Mouse (Mus musculus) midbrain, postnatal 0 days (tissue): ENCODE results near the gene Susd1. TPM values are rescaled to one million over a fixed set of nuclear protein-coding genes. Genes with fewer than 3 reads are reported as not detected.

ENCODE experiments used
- ATAC-seq: fragments of 200-750 bp; cut with Nextera tagmentation; 2 replicates; pipeline ENCODE4 v1.8.0; 2017; ENCODE audit warnings: moderate number of reproducible peaks, mild to moderate bottlenecking, moderate TSS enrichment, moderate library complexity; ENCODE audit not compliant: low FRiP score
- DNase-seq: peaks from one replicate; pipeline ENCODE4 v3.0.0-alpha.2; 2015; ENCODE audit warnings: low spot score
- H3K27ac ChIP-seq: fragments of 300-500 bp; sonication (generic); 2 replicates; pipeline ENCODE4 v1.5.1; 2014; ENCODE audit warnings: low read depth, mild to moderate bottlenecking, low read length, mixed read lengths
- H3K27me3 ChIP-seq: fragments of 300-500 bp; sonication (generic); 2 replicates; pipeline ENCODE4 v1.6.1; 2014; ENCODE audit warnings: low read length, control low read depth, mixed read lengths; ENCODE audit not compliant: insufficient read depth
- H3K36me3 ChIP-seq: fragments of 300-500 bp; sonication (generic); 2 replicates; pipeline ENCODE4 v1.6.1; 2014; ENCODE audit warnings: low read length, control low read depth, mixed read lengths; ENCODE audit not compliant: insufficient read depth
- H3K4me1 ChIP-seq: fragments of 300-500 bp; sonication (generic); 2 replicates; pipeline ENCODE4 v1.6.1; 2014; ENCODE audit warnings: mild to moderate bottlenecking, control low read depth, antibody characterized with exemption, low read length, mixed read lengths; ENCODE audit not compliant: insufficient read depth
- H3K4me2 ChIP-seq: fragments of 300-500 bp; sonication (generic); 2 replicates; pipeline ENCODE4 v1.6.1; 2014; ENCODE audit warnings: low read depth, mild to moderate bottlenecking, low read length, mixed read lengths; ENCODE audit not compliant: poor library complexity, severe bottlenecking
- H3K4me3 ChIP-seq: fragments of 300-500 bp; sonication (generic); 2 replicates; pipeline ENCODE4 v1.5.1; 2014; ENCODE audit warnings: low read depth, mild to moderate bottlenecking, low read length, moderate library complexity
- H3K9ac ChIP-seq: fragments of 300-500 bp; sonication (generic); replicated peaks from 2 replicates; pipeline ENCODE4 v1.6.1; 2014; ENCODE audit warnings: mild to moderate bottlenecking, low read length, moderate library complexity, mixed read lengths; ENCODE audit not compliant: poor library complexity, severe bottlenecking
- H3K9me3 ChIP-seq: fragments of 300-500 bp; sonication (generic); 2 replicates; pipeline ENCODE4 v1.6.1; 2016; ENCODE audit warnings: low read length, control low read depth
- CTCF ChIP-seq: IDR thresholded peaks from 2 replicates; pipeline ENCODE4 v1.5.1; 2016; ENCODE audit warnings: antibody characterized with exemption, mild to moderate bottlenecking
- WGBS: fragments of 180-500 bp; shearing (Covaris S2); extraction: QIAGEN DNeasy Blood & Tissue Kit; methylation state at CpG from one replicate; pipeline ENCODE4 v1.1.7; 2014; 5-methylcytosine and 5-hydroxymethylcytosine counted together
- polyA plus RNA-seq: library from polyadenylated mRNA; unstranded; fragments of >200 nt; fragmentation: Nextera tagmentation; extraction: Ambion mirVana; gene quantifications from 2 replicates; pipeline ENCODE4 v1.2.1, GENCODE M21; 2015
- total RNA-seq: library from RNA; depleted of rRNA; stranded (reverse); fragments of >200 nt; gene quantifications from 2 replicates; pipeline ENCODE4 v1.2.3, GENCODE M21; 2014

Gene Susd1
- total and polyA plus RNA-seq, 2 experiments from 2014 or later, result 2.0 to 8.9 TPM

GRCm38 (mm10) chr4:59330961-59331604 lies 107.3 kb downstream of the Susd1 start:
- H3K27me3 ChIP-seq, result no peaks in the 10 kb centered on the region
- TF ChIP-seq CTCF, result no peak
- H3K4me3 ChIP-seq, result no peak overlapping the region
- H3K36me3 ChIP-seq, result no peaks in the 10 kb centered on the region
- no peak for ATAC-seq
- H3K9ac ChIP-seq, result no peak overlapping the region
- WGBS, result 35% methylated on average over 10 of the region's 10 CpGs
- H3K9me3 ChIP-seq, result no peaks in the 10 kb centered on the region
- H3K4me2 ChIP-seq, result no peak overlapping the region
- H3K4me1 ChIP-seq, result peaks cover 1% of the 10 kb centered on the region; the same call in 1 of the 2 replicates
- no peak for DNase-seq
- H3K27ac ChIP-seq, result no peak overlapping the region

DNA sequence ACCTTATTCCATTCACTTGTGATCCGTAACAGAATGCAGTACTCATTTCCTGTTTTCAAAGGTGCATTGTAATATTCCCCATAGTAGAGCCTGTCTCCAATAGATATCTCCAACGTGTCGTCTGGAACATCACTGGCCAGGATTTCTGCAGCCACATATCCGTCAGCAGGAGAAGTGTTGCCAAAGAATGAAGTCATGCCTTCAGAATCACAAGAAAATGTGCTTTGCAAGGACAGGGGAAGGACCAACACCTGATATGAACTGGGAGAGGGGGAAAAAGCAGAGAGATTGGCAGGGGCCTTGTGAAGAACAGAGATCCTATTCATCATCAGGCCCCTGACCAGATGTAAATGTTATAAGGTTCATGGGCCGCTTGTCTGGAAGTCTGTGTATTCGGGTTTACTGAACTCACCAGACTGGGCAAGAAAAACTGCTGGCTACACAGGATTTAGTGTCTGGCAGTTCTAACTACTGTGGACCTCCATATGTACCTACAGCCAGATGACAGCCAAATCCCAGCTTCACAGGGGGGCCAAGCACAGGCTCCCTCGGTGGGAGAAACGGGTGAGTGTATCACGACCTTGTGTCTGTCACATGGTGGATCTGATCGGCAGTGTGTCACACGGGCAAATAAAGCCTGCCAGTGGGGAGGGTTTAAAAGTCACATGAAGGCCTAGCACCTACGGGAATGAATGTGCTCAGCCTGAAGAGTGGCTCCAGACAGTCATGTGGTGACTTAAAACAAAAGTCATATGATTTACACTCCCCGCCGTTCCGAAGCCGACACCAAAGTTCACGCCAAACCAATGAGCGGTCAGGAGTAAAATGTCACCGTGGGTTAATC lies 108.8 kb downstream of the Susd1 start:
- Histone ChIP-seq H3K27ac (no peak overlapping the region), H3K36me3 (no peaks in the 10 kb centered on the region), H3K4me2 (no peak overlapping the region), H3K4me3 (no peak overlapping the region), H3K9me3 (no peaks in the 10 kb centered on the region), H3K4me1 (no peaks in the 10 kb centered on the region), H3K27me3 (no peaks in the 10 kb centered on the region), H3K9ac (no peak overlapping the region)
- TF ChIP-seq CTCF, result no peak
- ATAC-seq (no peak), DNase-seq (no peak)
- 81% methylated on average over 19 of the region's 19 CpGs for WGBS

DNA sequence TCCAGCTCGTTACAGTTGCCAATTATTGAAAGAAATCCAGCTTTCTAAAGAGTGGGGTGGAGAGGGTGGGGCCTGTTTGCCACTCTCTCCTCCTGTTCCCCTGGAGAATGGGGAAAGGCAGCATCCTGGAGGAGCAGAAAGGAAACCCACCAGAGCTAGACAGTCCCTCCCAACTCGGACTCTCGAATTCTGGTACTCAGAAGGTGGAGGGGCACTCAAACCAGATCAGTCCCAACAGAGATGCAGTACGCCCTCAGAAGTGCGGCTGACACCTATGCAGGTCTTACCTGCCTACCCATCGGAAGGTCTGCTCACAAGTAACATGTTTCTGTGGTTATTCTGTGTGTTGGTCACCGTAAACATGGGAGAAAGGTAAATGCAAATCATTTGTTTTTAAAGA lies 109.6 kb downstream of the Susd1 start:
- Histone ChIP-seq H3K4me3 (no peak overlapping the region), H3K4me1 (no peaks in the 10 kb centered on the region), H3K9me3 (no peaks in the 10 kb centered on the region), H3K27me3 (no peaks in the 10 kb centered on the region), H3K4me2 (no peak overlapping the region), H3K27ac (no peak overlapping the region), H3K36me3 (no peaks in the 10 kb centered on the region), H3K9ac (no peak overlapping the region)
- no peak for TF ChIP-seq CTCF
- no peak for DNase-seq
- no peak for ATAC-seq
- 93% methylated on average over 7 of the region's 7 CpGs for WGBS

- no peak for TF ChIP-seq CTCF
These were observed 110.4 kb downstream of the Susd1 start for GRCm38 (mm10) chr4:59327986-59328385.

GRCm38 (mm10) chr4:59326031-59326760 lies 112.2 kb downstream of the Susd1 start:
- no peak overlapping the region for H3K27ac ChIP-seq
- 85% methylated on average over 6 of the region's 6 CpGs for WGBS
- ATAC-seq, result no peak

More at GRCm38 (mm10) chr4:59327986-59328385, 110.4 kb downstream of the Susd1 start:
- Histone ChIP-seq H3K4me1 (no peaks in the 10 kb centered on the region), H3K27ac (no peak overlapping the region), H3K36me3 (no peaks in the 10 kb centered on the region), H3K27me3 (no peaks in the 10 kb centered on the region), H3K4me3 (no peak overlapping the region), H3K9ac (no peak overlapping the region), H3K4me2 (no peak overlapping the region), H3K9me3 (no peaks in the 10 kb centered on the region)
- no peak for ATAC-seq
- WGBS, result 92% methylated on average over 5 of the region's 5 CpGs
- no peak for DNase-seq

More at GRCm38 (mm10) chr4:59326031-59326760, 112.2 kb downstream of the Susd1 start:
- no peaks in the 10 kb centered on the region for H3K9me3 ChIP-seq
- H3K4me2 ChIP-seq, result no peak overlapping the region
- H3K4me1 ChIP-seq, result no peaks in the 10 kb centered on the region
- H3K4me3 ChIP-seq, result no peak overlapping the region
- DNase-seq, result no peak
- no peaks in the 10 kb centered on the region for H3K27me3 ChIP-seq
- H3K9ac ChIP-seq, result no peak overlapping the region
- TF ChIP-seq CTCF, result no peak
- no peaks in the 10 kb centered on the region for H3K36me3 ChIP-seq
